In genomic region chr1:158400898-158401297, GRCm38 (mm10) we compare ENCODE assay signal across 10 mouse cellular contexts. TPM values are rescaled to one million over a fixed set of nuclear protein-coding genes. Genes with fewer than 3 reads are reported as not detected.
"Had no signal": no experiment of that assay in that cellular context is flagged by ENCODE, and none has a peak within 500 bp of the region (broad histone marks: within the 10 kb centered on the region; RNA-seq: fewer than 3 reads in every experiment).

No protein-coding gene starts in this region.

- ATAC-seq: liver, embryonic 12.5 days; midbrain, embryonic 13.5 days had no signal

- H3K27ac ChIP-seq: limb, embryonic 15.5 days; liver, embryonic 12.5 days; midbrain, embryonic 13.5 days; stomach, postnatal 0 days had no signal

- H3K4me2 ChIP-seq: limb, embryonic 15.5 days; liver, embryonic 12.5 days; lung, embryonic 14.5 days; midbrain, embryonic 13.5 days had no signal

- H3K9ac ChIP-seq: limb, embryonic 15.5 days; liver, embryonic 12.5 days; lung, embryonic 14.5 days; midbrain, embryonic 13.5 days had no signal

- H3K9me3 ChIP-seq: limb, embryonic 15.5 days; liver, embryonic 12.5 days; midbrain, embryonic 13.5 days had no signal

- H3K36me3 ChIP-seq: limb, embryonic 15.5 days; liver, embryonic 12.5 days had no signal

- H3K4me3 ChIP-seq: limb, embryonic 15.5 days; liver, embryonic 12.5 days; midbrain, embryonic 13.5 days had no signal

- DNase-seq: kidney, postnatal 36 days; layer of hippocampus, adult 9-11 months; layer of hippocampus, postnatal 36 days; lung, embryonic 14.5 days; thymus, postnatal 14 days had no signal

- H3K27me3 ChIP-seq: limb, embryonic 15.5 days; liver, embryonic 12.5 days; midbrain, embryonic 13.5 days had no signal

- H3K4me1 ChIP-seq: limb, embryonic 15.5 days; liver, embryonic 12.5 days had no signal

RNA-seq across cellular contexts. Expression of gene Astn1, which starts 38.8 kb away (rescaled TPM):
- polyA plus RNA-seq: liver, embryonic 16.5 days had no signal

RNA-seq across cellular contexts. Expression of gene Brinp2, which starts 44.8 kb away (rescaled TPM):
- polyA plus RNA-seq: liver, embryonic 16.5 days had no signal
